Mouse (Mus musculus) CH12.LX (cell line): ENCODE results near the gene Cdkl3. TPM values are rescaled to one million over a fixed set of nuclear protein-coding genes. Genes with fewer than 3 reads are reported as not detected.

Source experiments
- DNase-seq: peaks from one replicate; pipeline ENCODE4 v3.0.0-alpha.2; 2013; ENCODE audit errors: extremely low read depth
- H3K27ac ChIP-seq: 2 replicates; pipeline ENCODE4 v1.5.1; 2012; ENCODE audit warnings: low read depth, mild to moderate bottlenecking, control low read depth, moderate library complexity; ENCODE audit not compliant: insufficient read depth
- H3K27me3 ChIP-seq: replicated peaks from 2 replicates; pipeline ENCODE3; 2012; ENCODE audit warnings: inconsistent platforms
- H3K36me3 ChIP-seq, 2 experiments: replicated peaks in 1 of 2; 2 replicates each; pipeline versions ENCODE3 to v1.6.1; 2012; ENCODE audit warnings: inconsistent platforms in 1 of 2, low read length in 1 of 2, mild to moderate bottlenecking in 1 of 2, mixed read lengths in 1 of 2, moderate library complexity in 1 of 2; ENCODE audit not compliant: control insufficient read depth in 1 of 2, insufficient read depth in 1 of 2
- H3K4me1 ChIP-seq, 2 experiments: 2 replicates each; pipeline ENCODE4 v1.6.1; 2012; ENCODE audit warnings: inconsistent platforms in 1 of 2, moderate library complexity in 1 of 2; ENCODE audit not compliant: insufficient read depth in 2 of 2, control insufficient read depth in 1 of 2
- H3K4me2 ChIP-seq: 2 replicates; pipeline ENCODE4 v1.6.1; 2012; ENCODE audit warnings: low read depth, mild to moderate bottlenecking, control low read depth; ENCODE audit not compliant: poor library complexity, insufficient read depth, severe bottlenecking
- H3K4me3 ChIP-seq, 3 experiments: fragments of 150-350 bp in 1 of 3; sonication (generic) in 1 of 3; replicated peaks in 1 of 3; 2 replicates each; pipeline versions ENCODE3 to v1.5.1; 2011 to 2012; ENCODE audit warnings: low read depth in 2 of 3, low read length in 2 of 3, mild to moderate bottlenecking in 2 of 3, moderate library complexity in 2 of 3, control low read depth in 1 of 3, improper control_type of control experiment in 1 of 3, inconsistent platforms in 1 of 3, mixed read lengths in 1 of 3; ENCODE audit not compliant: poor library complexity in 1 of 3
- H3K79me2 ChIP-seq: replicated peaks from 2 replicates; pipeline ENCODE4 v1.6.1; 2012; ENCODE audit warnings: mild to moderate bottlenecking, moderate library complexity; ENCODE audit not compliant: control insufficient read depth, poor library complexity, insufficient read depth, severe bottlenecking; ENCODE audit errors: extremely low read depth
- H3K9ac ChIP-seq: 2 replicates; pipeline ENCODE4 v1.6.1; 2012; ENCODE audit warnings: low read depth, mild to moderate bottlenecking, control low read depth, moderate library complexity; ENCODE audit not compliant: insufficient read depth
- H3K9me3 ChIP-seq: replicated peaks from 2 replicates; pipeline ENCODE3; 2012; ENCODE audit warnings: low read length, inconsistent platforms, mixed read lengths
- BHLHE40 ChIP-seq: IDR thresholded peaks from 2 replicates; pipeline ENCODE4 v1.6.1; 2011; ENCODE audit warnings: mild to moderate bottlenecking, low read depth, low read length, improper control_type of control experiment
- CHD1 ChIP-seq: IDR thresholded peaks from 2 replicates; pipeline ENCODE4 v1.6.1; 2012; ENCODE audit warnings: low read depth, low read length, improper control_type of control experiment, inconsistent platforms
- CHD2 ChIP-seq: IDR thresholded peaks from 2 replicates; pipeline ENCODE4 v1.6.1; 2011; ENCODE audit warnings: low read length, improper control_type of control experiment
- CTCF ChIP-seq, 2 experiments: IDR thresholded peaks in 1 of 2; conservative IDR thresholded peaks in 1 of 2; 2 replicates each; pipeline ENCODE4 v1.5.1; 2011 to 2012; ENCODE audit warnings: low read depth in 2 of 2, low read length in 2 of 2, improper control_type of control experiment in 1 of 2, inconsistent platforms in 1 of 2, mild to moderate bottlenecking in 1 of 2, moderate library complexity in 1 of 2
- ELF1 ChIP-seq: IDR thresholded peaks from 2 replicates; pipeline ENCODE4 v1.6.1; 2014; ENCODE audit warnings: low read depth, mild to moderate bottlenecking, inconsistent platforms, low read length, improper control_type of control experiment
- EP300 ChIP-seq: IDR thresholded peaks from 2 replicates; pipeline ENCODE4 v1.6.1; 2011; ENCODE audit warnings: low read length, improper control_type of control experiment
- ETS1 ChIP-seq: conservative IDR thresholded peaks from 2 replicates; pipeline ENCODE4 v1.6.1; 2012; ENCODE audit warnings: low read depth, mild to moderate bottlenecking, inconsistent platforms, low read length, improper control_type of control experiment, moderate library complexity
- GABPA ChIP-seq: IDR thresholded peaks from 2 replicates; pipeline ENCODE4 v1.6.1; 2012; ENCODE audit warnings: low read depth, low read length, improper control_type of control experiment, inconsistent platforms; ENCODE audit not compliant: insufficient replicate concordance
- HCFC1 ChIP-seq: IDR thresholded peaks from 2 replicates; pipeline ENCODE4 v1.6.1; 2012; ENCODE audit warnings: low read depth, mild to moderate bottlenecking, inconsistent platforms, low read length, improper control_type of control experiment
- IRF4 ChIP-seq: IDR thresholded peaks from 2 replicates; pipeline ENCODE4 v1.6.1; 2014; ENCODE audit warnings: low read depth, mild to moderate bottlenecking, inconsistent platforms, low read length, improper control_type of control experiment
- JUN ChIP-seq: IDR thresholded peaks from 2 replicates; pipeline ENCODE4 v1.6.1; 2011; ENCODE audit warnings: low read depth, mild to moderate bottlenecking, low read length, improper control_type of control experiment, moderate library complexity; ENCODE audit not compliant: insufficient read depth
- JUND ChIP-seq: conservative IDR thresholded peaks from 2 replicates; pipeline ENCODE4 v1.6.1; 2011; ENCODE audit warnings: low read depth, low read length, improper control_type of control experiment
- KAT2A ChIP-seq: IDR thresholded peaks from 2 replicates; pipeline ENCODE4 v1.6.1; 2012; ENCODE audit warnings: low read length, improper control_type of control experiment, inconsistent platforms; ENCODE audit not compliant: insufficient replicate concordance
- MAFK ChIP-seq: IDR thresholded peaks from 2 replicates; pipeline ENCODE4 v1.6.1; 2011; ENCODE audit warnings: low read length, improper control_type of control experiment; ENCODE audit not compliant: insufficient replicate concordance
- MAX ChIP-seq: IDR thresholded peaks from 2 replicates; pipeline ENCODE4 v1.6.1; 2011; ENCODE audit warnings: low read length, improper control_type of control experiment
- MEF2A ChIP-seq: IDR thresholded peaks from 2 replicates; pipeline ENCODE4 v1.6.1; 2014; ENCODE audit warnings: low read depth, mild to moderate bottlenecking, inconsistent platforms, low read length, improper control_type of control experiment, borderline replicate concordance
- MXI1 ChIP-seq: IDR thresholded peaks from 2 replicates; pipeline ENCODE4 v1.6.1; 2011; ENCODE audit warnings: mild to moderate bottlenecking, low read depth, low read length, improper control_type of control experiment
- MYC ChIP-seq: IDR thresholded peaks from 2 replicates; pipeline ENCODE4 v1.6.1; 2011; ENCODE audit warnings: low read depth, mild to moderate bottlenecking, improper control_type of control experiment, low read length
- NELFE ChIP-seq: IDR thresholded peaks from 2 replicates; pipeline ENCODE4 v1.6.1; 2011; ENCODE audit warnings: low read depth, low read length, improper control_type of control experiment
- NRF1 ChIP-seq: IDR thresholded peaks from 2 replicates; pipeline ENCODE4 v1.6.1; 2014; ENCODE audit warnings: low read depth, mild to moderate bottlenecking, inconsistent platforms, low read length, improper control_type of control experiment, moderate library complexity
- PAX5 ChIP-seq: IDR thresholded peaks from 2 replicates; pipeline ENCODE4 v1.6.1; 2012; ENCODE audit warnings: low read length, inconsistent platforms, mixed read lengths
- POLR2A ChIP-seq: IDR thresholded peaks from 2 replicates; pipeline ENCODE4 v1.6.1; 2011; ENCODE audit warnings: low read depth, mild to moderate bottlenecking, improper control_type of control experiment, low read length
- POLR2AphosphoS2 ChIP-seq: IDR thresholded peaks from 2 replicates; pipeline ENCODE4 v1.6.1; 2011; ENCODE audit warnings: low read depth, low read length, improper control_type of control experiment
- RAD21 ChIP-seq: IDR thresholded peaks from 2 replicates; pipeline ENCODE4 v1.6.1; 2011; ENCODE audit warnings: low read depth, mild to moderate bottlenecking, low read length, improper control_type of control experiment, moderate library complexity
- RCOR1 ChIP-seq: conservative IDR thresholded peaks from 2 replicates; pipeline ENCODE4 v1.6.1; 2012; ENCODE audit warnings: low read depth, mild to moderate bottlenecking, inconsistent platforms, low read length, improper control_type of control experiment
- SIN3A ChIP-seq: IDR thresholded peaks from 2 replicates; pipeline ENCODE4 v1.6.1; 2012; ENCODE audit warnings: low read length, improper control_type of control experiment, inconsistent platforms
- SMC3 ChIP-seq: IDR thresholded peaks from 2 replicates; pipeline ENCODE4 v1.6.1; 2011; ENCODE audit warnings: low read depth, low read length, improper control_type of control experiment
- TBP ChIP-seq: conservative IDR thresholded peaks from 2 replicates; pipeline ENCODE4 v1.6.1; 2011; ENCODE audit warnings: low read depth, low read length, improper control_type of control experiment
- TCF12 ChIP-seq: IDR thresholded peaks from 2 replicates; pipeline ENCODE4 v1.6.1; 2014; ENCODE audit warnings: low read depth, mild to moderate bottlenecking, inconsistent platforms, low read length, improper control_type of control experiment
- USF1 ChIP-seq: IDR thresholded peaks from 2 replicates; pipeline ENCODE4 v1.6.1; 2014; ENCODE audit warnings: low read depth, mild to moderate bottlenecking, inconsistent platforms, low read length, improper control_type of control experiment
- USF2 ChIP-seq: conservative IDR thresholded peaks from 2 replicates; pipeline ENCODE4 v1.6.1; 2011; ENCODE audit warnings: low read depth, low read length, improper control_type of control experiment
- ZC3H11A ChIP-seq: IDR thresholded peaks from 2 replicates; pipeline ENCODE4 v1.6.1; 2012; ENCODE audit warnings: low read depth, mild to moderate bottlenecking, inconsistent platforms, low read length, improper control_type of control experiment
- ZKSCAN1 ChIP-seq: IDR thresholded peaks from 2 replicates; pipeline ENCODE4 v1.6.1; 2012; ENCODE audit warnings: low read depth, inconsistent platforms, low read length, improper control_type of control experiment, borderline replicate concordance
- ZMIZ1 ChIP-seq: IDR thresholded peaks from 2 replicates; pipeline ENCODE4 v1.6.1; 2012; ENCODE audit warnings: low read depth, mild to moderate bottlenecking, inconsistent platforms, low read length, improper control_type of control experiment
- ZNF384 ChIP-seq: IDR thresholded peaks from 2 replicates; pipeline ENCODE4 v1.6.1; 2012; ENCODE audit warnings: low read depth, low read length, improper control_type of control experiment, inconsistent platforms
- dilution Hi-C: fragments of 300-500 bp; cut with MboI; formaldehyde crosslinking; loops from 2 replicates; pipeline ENCODE4 v1.14.3; 2020; ENCODE audit warnings: low sequenced_read_pairs; ENCODE audit not compliant: extremely low pct_unique_long_range_greater_than_20kb, extremely low pct_ligation_motif_present
- in situ Hi-C: fragments of 300-500 bp; cut with MboI; formaldehyde crosslinking; loops from 3 replicates; pipeline ENCODE4 v1.14.3; 2019; ENCODE audit warnings: low sequenced_read_pairs, low pct_ligation_motif_present, low pct_unique_long_range_greater_than_20kb, mixed read lengths
- polyA plus RNA-seq: library from polyadenylated mRNA; unstranded; fragments of >175 nt; gene quantifications from 2 replicates; pipeline ENCODE4 v1.2.1, GENCODE M21; 2012; ENCODE audit warnings: low read depth; ENCODE audit not compliant: insufficient read length
- total RNA-seq, 2 experiments: library from RNA; depleted of rRNA; stranded (reverse); fragments of 300-350 nt in 1 of 2; fragments of >200 nt in 1 of 2; gene quantifications; 2 replicates each; pipeline ENCODE4 v1.2.3; 2012 to 2014

The Cdkl3 gene
- total and polyA plus RNA-seq, 3 experiments: 4.4 to 9.7 (median 8.0) TPM

- TF ChIP-seq CHD2 (no peak), TCF12 (peak; percentile 40; the same call in 1 of the 2 replicates), JUN (no peak), ZMIZ1 (peak; percentile 18), USF1 (no peak), MXI1 (peak; percentile 54; the same call in 1 of the 2 replicates), JUND (no peak), TBP (no peak), MAFK (no peak), ELF1 (no peak)
Observed at GRCm38 (mm10) chr11:52099031-52099761, 95.2 kb downstream of the Cdkl3 start (continued).

GRCm38 (mm10) chr11:52099771-52100219, 95.8 kb downstream of the Cdkl3 start:
- H3K4me1 ChIP-seq: peaks cover 23 to 56% of the 10 kb centered on the region in 2 experiments
- H3K36me3 ChIP-seq: peaks cover 8 to 35% of the 10 kb centered on the region in 2 experiments
- no peaks in the 10 kb centered on the region for H3K27me3 ChIP-seq
- in situ Hi-C loops (no loop called here), dilution Hi-C loops (no loop called here)
- H3K9ac ChIP-seq: peak overlapping the region; percentile 100
- H3K9me3 ChIP-seq: no peaks in the 10 kb centered on the region
- H3K4me3 ChIP-seq: peak overlapping the region; percentile 77 to 96 (median 85)
- peaks cover 61% of the 10 kb centered on the region for H3K79me2 ChIP-seq
- peak; percentile 38 for DNase-seq
- no peak overlapping the region for H3K27ac ChIP-seq
- peak overlapping the region; percentile 66 for H3K4me2 ChIP-seq
- TF ChIP-seq MAX (no peak), ZMIZ1 (no peak), GABPA (no peak), USF1 (no peak), ZNF384 (no peak), POLR2A (no peak), CHD2 (0 out of 2 replicates have a peak, but pooled peaks have one; percentile 21), JUN (no peak), USF2 (no peak), RCOR1 (0 out of 2 replicates have a peak, but pooled peaks have one; percentile 42), ETS1 (no peak), IRF4 (no peak), EP300 (peak; percentile 37; the same call in 1 of the 2 replicates), RAD21 (no peak), SIN3A (no peak; the same call in 1 of the 2 replicates), KAT2A (no peak), NRF1 (no peak), TCF12 (no peak), TBP (no peak), SMC3 (no peak), BHLHE40 (no peak), ZC3H11A (no peak), CHD1 (peak; percentile 92), CTCF (conservative IDR thresholded peaks at IDR 0.05 in 1 of 2, IDR thresholded peaks at IDR 0.05 in 1 of 2; ENCODE audit: low read depth in 2 of 2, low read length in 2 of 2) (no peak), MXI1 (no peak), MEF2A (no peak), ELF1 (no peak), ZKSCAN1 (no peak), MYC (no peak), HCFC1 (no peak), PAX5 (no peak), NELFE (0 out of 2 replicates have a peak, but pooled peaks have one; percentile 11), JUND (no peak), POLR2AphosphoS2 (peak; percentile 80)
